Comparison of ENCODE assay signal across 8 mouse cellular contexts in the genomic region with DNA sequence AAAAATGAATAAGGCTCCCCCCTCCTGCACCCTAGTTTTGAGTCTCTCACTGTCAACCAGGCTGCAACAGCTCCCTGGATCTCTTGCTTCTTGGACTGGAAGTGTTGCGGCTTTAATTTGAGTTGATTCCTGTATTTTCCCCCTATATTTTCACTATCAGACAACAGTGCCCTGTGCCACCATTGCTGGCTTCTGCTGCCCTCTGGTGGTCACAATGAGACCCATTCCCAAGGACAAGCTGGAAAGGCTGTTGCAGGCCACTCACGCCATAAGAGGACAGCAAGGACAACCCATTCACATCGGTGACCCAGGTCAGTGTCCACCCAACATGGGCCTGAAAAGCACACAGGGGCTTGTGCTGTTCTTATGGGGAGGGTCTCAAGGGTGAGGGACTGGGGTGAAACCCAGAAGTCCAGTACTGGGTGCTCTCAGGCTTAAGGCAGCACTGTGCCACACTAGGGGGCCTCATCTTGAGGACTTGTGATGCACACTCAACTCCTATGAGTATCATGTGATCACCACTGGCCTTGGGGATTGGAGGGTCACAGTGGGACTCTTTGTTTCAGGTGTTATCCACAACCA.
DNase-seq lines count a peak whose midpoint lies in the region; TF ChIP-seq lines count a peak whose summit lies in the region.

No protein-coding gene starts in this region.

- no peak overlapping the region for H3K27ac ChIP-seq in left cerebral cortex, adult 2 months

- intact Hi-C loops in left cerebral cortex, adult 2 months (cut with DNase I): loop anchor here (1.0 to 5.0 kb wide), 5 partner anchors 117 to 674 kb away; no protein-coding TSS in a partner anchor

- DNase-seq in R1 (ENCODE audit: low read depth, low spot score): peak; percentile 68
- peak; percentile 94 to 96 for DNase-seq in cerebellum, postnatal 10 days
- peak; percentile 70 to 81 for DNase-seq in frontal cortex, postnatal 25 days (ENCODE audit: low spot score in 2 of 2)
- peak; percentile 53 for DNase-seq in hindlimb bud, embryonic 11.5 days (ENCODE audit: extremely low spot score, low read depth, low spot score)
- peak; percentile 77 to 86 for DNase-seq in left cerebral cortex, adult 2 months (ENCODE audit: extremely low spot score in 1 of 2, low spot score in 2 of 2)
- peak; percentile 85 for DNase-seq in mesoderm, embryonic 11.5 days (ENCODE audit: low read depth, low spot score)
- peak; percentile 70 for DNase-seq in right cerebral cortex, postnatal 25 days
- peak; percentile 78 for DNase-seq in urinary bladder, postnatal 25 days (ENCODE audit: low spot score)

- H3K4me3 ChIP-seq in left cerebral cortex, adult 2 months: no peak overlapping the region

- peak; percentile 95 for TF ChIP-seq CTCF in left cerebral cortex, adult 2 months (IDR thresholded peaks at IDR 0.05)
